Mouse (Mus musculus) liver, embryonic 12.5 days (tissue): ENCODE measurements at regions not wholly inside any gene's neighbourhood (a gene's known extent, or its start where the extent isn't known, plus 50 kb on each side); places are given as distances from the start of the nearest gene placed in this dataset.

ENCODE experiments used
- ATAC-seq: fragments of 200-750 bp; cut with Nextera tagmentation; 2 replicates; pipeline ENCODE4 v1.8.0; 2017; ENCODE audit warnings: moderate number of reproducible peaks, mild to moderate bottlenecking, moderate library complexity
- H3K27ac ChIP-seq: fragments of 300-500 bp; sonication (generic); 2 replicates; pipeline ENCODE4 v1.5.1; 2016; ENCODE audit warnings: mild to moderate bottlenecking
- H3K27me3 ChIP-seq: fragments of 300-500 bp; sonication (generic); replicated peaks from 2 replicates; pipeline ENCODE4 v1.6.1; 2016; ENCODE audit warnings: mild to moderate bottlenecking, moderate library complexity
- H3K36me3 ChIP-seq: fragments of 300-500 bp; sonication (generic); 2 replicates; pipeline ENCODE4 v1.6.1; 2016; ENCODE audit warnings: mild to moderate bottlenecking, moderate library complexity
- H3K4me1 ChIP-seq: fragments of 300-500 bp; sonication (generic); 2 replicates; pipeline ENCODE4 v1.6.1; 2016
- H3K4me2 ChIP-seq: fragments of 300-500 bp; sonication (generic); 2 replicates; pipeline ENCODE4 v1.6.1; 2016; ENCODE audit warnings: mild to moderate bottlenecking, moderate library complexity
- H3K4me3 ChIP-seq: fragments of 300-500 bp; sonication (generic); 2 replicates; pipeline ENCODE4 v1.5.1; 2016; ENCODE audit warnings: mild to moderate bottlenecking, moderate library complexity
- H3K9ac ChIP-seq: fragments of 300-500 bp; sonication (generic); 2 replicates; pipeline ENCODE4 v1.6.1; 2016; ENCODE audit warnings: mild to moderate bottlenecking, moderate library complexity
- H3K9me3 ChIP-seq: fragments of 300-500 bp; sonication (generic); replicated peaks from 2 replicates; pipeline ENCODE4 v1.6.1; 2016; ENCODE audit warnings: mild to moderate bottlenecking, moderate library complexity
- WGBS: fragments of 180-500 bp; shearing (Covaris S2); methylation state at CpG from one replicate; pipeline ENCODE4 v1.1.7; 2016; ENCODE audit not compliant: insufficient replicate concordance; 5-methylcytosine and 5-hydroxymethylcytosine counted together

DNA sequence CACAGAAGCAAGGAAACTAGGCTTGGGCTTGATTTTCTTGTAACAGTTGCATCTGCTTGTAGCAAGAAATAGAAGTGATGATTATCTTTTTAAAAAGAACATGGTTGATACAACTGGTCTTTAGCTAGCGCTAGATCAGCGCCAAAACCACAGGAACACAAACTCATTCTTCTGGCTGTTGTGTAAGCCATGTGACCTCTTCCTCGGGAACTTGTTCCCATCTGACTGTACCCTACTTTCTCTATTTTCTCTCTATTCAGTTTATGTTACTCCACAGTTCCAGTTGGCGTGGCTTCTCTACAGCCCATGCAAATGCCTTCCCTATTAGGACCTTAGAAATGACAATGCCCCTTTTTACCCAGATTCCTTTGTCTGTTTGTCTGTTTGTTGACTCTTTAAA, 187.4 kb downstream of the Prkcq start:
- no peak for ATAC-seq
- H3K4me2 ChIP-seq = no peak overlapping the region
- H3K27me3 ChIP-seq = no peaks in the 10 kb centered on the region
- H3K4me3 ChIP-seq = no peak overlapping the region
- no peak overlapping the region for H3K27ac ChIP-seq
- WGBS = 70% methylated on average over 4 of the region's 4 CpGs
- no peaks in the 10 kb centered on the region for H3K36me3 ChIP-seq
- no peaks in the 10 kb centered on the region; the same call in 1 of the 2 replicates for H3K4me1 ChIP-seq
- no peak overlapping the region for H3K9ac ChIP-seq
- H3K9me3 ChIP-seq = no peaks in the 10 kb centered on the region

DNA sequence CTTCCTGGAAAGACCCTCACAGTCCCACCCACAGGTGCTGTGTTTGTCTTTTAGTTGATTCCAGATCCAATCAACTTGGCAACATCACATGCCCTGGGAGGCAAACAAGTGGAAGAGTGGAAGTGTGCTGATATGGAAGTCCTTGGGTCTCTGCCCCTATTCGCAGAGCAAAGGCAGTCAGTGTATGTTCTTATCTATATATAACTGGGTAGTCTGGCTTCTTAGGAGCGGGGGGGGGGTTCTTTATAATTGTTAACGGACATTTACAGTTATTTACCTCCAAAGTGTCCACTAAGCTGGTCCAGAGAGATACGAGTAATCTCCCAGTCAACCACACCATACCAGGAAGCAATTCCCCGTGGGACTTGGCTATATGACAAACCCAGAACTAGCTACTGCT, 184.8 kb downstream of the Prkcq start:
- Histone ChIP-seq H3K27ac (no peak overlapping the region), H3K27me3 (no peaks in the 10 kb centered on the region), H3K4me3 (no peak overlapping the region), H3K9ac (no peak overlapping the region), H3K9me3 (no peaks in the 10 kb centered on the region), H3K36me3 (no peaks in the 10 kb centered on the region), H3K4me2 (no peak overlapping the region), H3K4me1 (no peaks in the 10 kb centered on the region; the same call in 1 of the 2 replicates)
- 46% methylated on average over 5 of the region's 5 CpGs for WGBS
- ATAC-seq = no peak

DNA sequence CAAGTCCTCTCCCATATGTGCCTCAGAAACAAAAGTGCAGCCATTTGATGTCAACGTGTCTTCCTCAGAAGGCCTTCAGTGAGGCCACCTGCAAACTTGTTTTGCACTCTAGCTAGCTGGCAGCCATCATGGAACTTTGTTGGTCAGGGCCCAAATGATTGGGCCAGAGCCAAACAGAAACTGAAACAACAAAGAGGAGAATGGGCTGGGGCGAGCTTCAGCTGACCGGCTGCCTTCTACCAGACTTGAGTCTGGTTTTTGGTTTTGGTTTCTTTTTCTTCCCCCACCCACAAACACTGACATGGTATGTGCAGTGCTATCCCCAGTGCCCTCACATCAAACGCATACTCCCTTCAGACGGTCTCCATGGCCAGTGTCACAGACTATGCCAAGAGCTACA, 183.7 kb downstream of the Prkcq start:
- no peaks in the 10 kb centered on the region for H3K27me3 ChIP-seq
- no peaks in the 10 kb centered on the region for H3K36me3 ChIP-seq
- H3K9me3 ChIP-seq = no peaks in the 10 kb centered on the region
- H3K4me3 ChIP-seq = no peak overlapping the region
- no peak overlapping the region for H3K27ac ChIP-seq
- H3K9ac ChIP-seq = no peak overlapping the region
- no peak for ATAC-seq
- no peak overlapping the region for H3K4me2 ChIP-seq
- WGBS = 77% methylated on average over 5 of the region's 5 CpGs
- no peaks in the 10 kb centered on the region for H3K4me1 ChIP-seq
